22 mouse cellular contexts compared by ENCODE assay signal in genomic region chr10:40093526-40093925, GRCm38 (mm10). TPM values are rescaled to one million over a fixed set of nuclear protein-coding genes. Genes with fewer than 3 reads are reported as not detected.
DNase-seq lines count a peak whose midpoint lies in the region; ATAC-seq and TF ChIP-seq lines count a peak whose summit lies in the region.
"Had no signal": no experiment of that assay in that cellular context is flagged by ENCODE, and none has a peak within 500 bp of the region (broad histone marks: within the 10 kb centered on the region; RNA-seq: fewer than 3 reads in every experiment).

No protein-coding gene starts in this region.

- H3K4me1 ChIP-seq in lung, adult 2 months (ENCODE audit: control insufficient read depth, insufficient read depth, low read length): peaks cover 8% of the 10 kb centered on the region; the same call in 1 of the 2 replicates
- no peaks in the 10 kb centered on the region for H3K4me1 ChIP-seq in hindbrain, embryonic 13.5 days (replicated peaks)
- H3K4me1 ChIP-seq: forebrain, embryonic 12.5 days; hindbrain, embryonic 12.5 days had no signal

- H3K9ac ChIP-seq in hindbrain, embryonic 13.5 days: no peak overlapping the region
- H3K9ac ChIP-seq: embryonic facial prominence, embryonic 12.5 days; forebrain, embryonic 12.5 days; hindbrain, embryonic 12.5 days had no signal

- TF ChIP-seq CTCF in gastrocnemius, adult 2 months (IDR thresholded peaks at IDR 0.05): no peak
- TF ChIP-seq CTCF in lung, adult 2 months (IDR thresholded peaks at IDR 0.05; ENCODE audit: insufficient read depth, low read length): no peak

- H3K27me3 ChIP-seq in hindbrain, embryonic 13.5 days: no peaks in the 10 kb centered on the region
- H3K27me3 ChIP-seq: embryonic facial prominence, embryonic 12.5 days; forebrain, embryonic 12.5 days; hindbrain, embryonic 12.5 days had no signal

- ATAC-seq in granulocyte monocyte progenitor cell, adult 5-6 weeks (replicated peaks; ENCODE audit: poor library complexity, severe bottlenecking): 0 out of 2 replicates have a peak, but pooled peaks have one; percentile 24
- ATAC-seq in monocyte, adult 5-6 weeks (replicated peaks; ENCODE audit: insufficient number of reproducible peaks, low FRiP score, low TSS enrichment, poor library complexity, severe bottlenecking): peak; percentile 82
- no peak for ATAC-seq in hindbrain, embryonic 13.5 days (ENCODE audit: low FRiP score)
- ATAC-seq: forebrain, embryonic 16.5 days; hindbrain, postnatal 0 days had no signal

- no peak overlapping the region for H3K4me2 ChIP-seq in hindbrain, embryonic 13.5 days
- H3K4me2 ChIP-seq: embryonic facial prominence, embryonic 12.5 days; forebrain, embryonic 12.5 days; hindbrain, embryonic 12.5 days had no signal

- H3K4me3 ChIP-seq in gastrocnemius, adult 2 months: no peak overlapping the region
- no peak overlapping the region for H3K4me3 ChIP-seq in lung, adult 2 months (replicated peaks; ENCODE audit: extremely low read depth, low read depth, low read length)
- H3K4me3 ChIP-seq in hindbrain, embryonic 13.5 days: no peak overlapping the region
- H3K4me3 ChIP-seq: embryonic facial prominence, embryonic 12.5 days; forebrain, embryonic 12.5 days; heart, embryonic 10.5 days; hindbrain, embryonic 12.5 days had no signal

- DNase-seq in gastrocnemius, adult 2 months: no peak
- no peak for DNase-seq in gastrocnemius, postnatal 36 days
- DNase-seq in lung, postnatal 25 days (ENCODE audit: low spot score): peak; percentile 40
- no peak for DNase-seq in lung, adult 2 months
- no peak for DNase-seq in natural killer cell, adult 2 months (ENCODE audit: low spot score in 2 of 2)
- DNase-seq: adrenal gland, postnatal 36 days; cerebellum, adult 11-12 months; cerebellum, adult 9-10 months; cerebellum, postnatal 25 days; gastrocnemius, postnatal 25 days; heart, adult 18-20 months; heart, postnatal 10 days; heart, postnatal 4 days had no signal

- no peaks in the 10 kb centered on the region for H3K36me3 ChIP-seq in hindbrain, embryonic 13.5 days
- H3K36me3 ChIP-seq: embryonic facial prominence, embryonic 12.5 days; forebrain, embryonic 12.5 days; heart, embryonic 10.5 days; hindbrain, embryonic 12.5 days had no signal

- no peaks in the 10 kb centered on the region for H3K9me3 ChIP-seq in hindbrain, embryonic 13.5 days
- H3K9me3 ChIP-seq: embryonic facial prominence, embryonic 12.5 days; forebrain, embryonic 12.5 days; heart, embryonic 10.5 days; hindbrain, embryonic 12.5 days had no signal

- intact Hi-C loops in gastrocnemius, adult 2 months (cut with DNase I): no loop called here
- intact Hi-C loops in gastrocnemius, postnatal 36 days (cut with DNase I): no loop called here

- H3K27ac ChIP-seq in gastrocnemius, adult 2 months: peak overlapping the region; percentile 75
- no peak overlapping the region for H3K27ac ChIP-seq in hindbrain, embryonic 13.5 days
- H3K27ac ChIP-seq: embryonic facial prominence, embryonic 12.5 days; forebrain, embryonic 12.5 days; heart, embryonic 10.5 days; hindbrain, embryonic 12.5 days; hindbrain, postnatal 0 days had no signal

- no peak for TF ChIP-seq POLR2A in lung, adult 2 months (IDR thresholded peaks at IDR 0.05; ENCODE audit: borderline replicate concordance, extremely low read depth, low read depth, low read length)

RNA-seq across cellular contexts. Expression of gene Slc16a10, which starts 48.5 kb away (rescaled TPM):
- total RNA-seq in gastrocnemius, adult 2 months (2021): 10 to 100 TPM; 39.8 to 43.6 TPM
- total RNA-seq in gastrocnemius, postnatal 36 days (2021): 10 to 100 TPM; 35.3 to 40.5 TPM
- 11.3 and 20.7 TPM in 2 replicates for polyA plus RNA-seq in lung, adult 2 months (2012; rRNA removed)
- 30.2 and 37.9 TPM in 2 replicates for total RNA-seq in granulocyte monocyte progenitor cell, adult 5-6 weeks (2014; fragmentation: Nextera tagmentation)
- 21.4 and 29.6 TPM in 2 replicates for total RNA-seq in granulocyte monocyte progenitor cell, adult 5-6 weeks (2017)
- 19.6 to 23.9 TPM (median 23.2 TPM) in 3 replicates for total RNA-seq in monocyte, adult 5-6 weeks (2017)
- 6.4 and 12.8 TPM in 2 replicates for polyA plus RNA-seq in hindbrain, embryonic 13.5 days (2015; fragmentation: Nextera tagmentation; extraction: Ambion mirVana)
